9 mouse cellular contexts compared by ENCODE assay signal in the genomic region with DNA sequence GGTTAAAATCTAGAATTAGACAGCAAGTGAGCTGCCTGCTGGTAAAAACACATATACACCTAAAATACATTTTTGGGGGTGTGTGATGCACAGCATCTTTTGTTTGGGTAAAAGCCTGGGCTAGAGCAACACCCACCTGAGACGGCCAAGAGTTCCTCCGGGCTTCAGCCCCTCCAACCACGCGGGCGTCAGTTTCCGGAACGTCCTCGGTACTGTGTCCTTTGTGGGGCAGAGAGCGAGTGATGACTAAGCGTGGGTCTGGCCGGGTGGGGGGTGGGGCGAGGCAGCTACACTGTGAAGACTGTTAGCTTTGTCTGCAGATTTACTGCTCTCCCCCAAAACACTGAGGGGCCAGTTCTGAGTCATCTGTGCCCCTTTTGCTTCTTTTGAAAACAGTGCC. TPM values are rescaled to one million over a fixed set of nuclear protein-coding genes. Genes with fewer than 3 reads are reported as not detected.
DNase-seq lines count a peak whose midpoint lies in the region; ATAC-seq and TF ChIP-seq lines count a peak whose summit lies in the region.
"Had no signal": no experiment of that assay in that cellular context is flagged by ENCODE, and none has a peak within 500 bp of the region (broad histone marks: within the 10 kb centered on the region; RNA-seq: fewer than 3 reads in every experiment).

No protein-coding gene starts in this region.

- TF ChIP-seq POLR2A in cerebellum, adult 2 months (IDR thresholded peaks at IDR 0.05; ENCODE audit: borderline replicate concordance, insufficient read depth, low read length) = no peak

- no peak for TF ChIP-seq CTCF in cerebellum, adult 2 months (IDR thresholded peaks at IDR 0.05; ENCODE audit: borderline replicate concordance, insufficient read depth, low read depth, low read length)
- TF ChIP-seq CTCF in hindbrain, postnatal 0 days (IDR thresholded peaks at IDR 0.05; ENCODE audit: low read depth) = no peak

- H3K27ac ChIP-seq in neural tube, embryonic 11.5 days (ENCODE audit: low read depth, low read length) = no peak overlapping the region
- H3K27ac ChIP-seq in liver, embryonic 16.5 days (ENCODE audit: low read length) = no peak overlapping the region; the same call in 1 of the 2 replicates
- H3K27ac ChIP-seq in cerebellum, adult 2 months (ENCODE audit: insufficient read depth, low read length) = no peak overlapping the region
- H3K27ac ChIP-seq in hindbrain, postnatal 0 days = no peak overlapping the region
- H3K27ac ChIP-seq: limb, embryonic 12.5 days had no signal

- no peak for ATAC-seq in neural tube, embryonic 11.5 days (ENCODE audit: insufficient read depth, low FRiP score, low TSS enrichment)
- peak; percentile 45 for ATAC-seq in liver, embryonic 16.5 days (ENCODE audit: low read depth)
- ATAC-seq in hindbrain, postnatal 0 days = no peak

- 47% methylated on average over 12 of the region's 12 CpGs for WGBS in neural tube, embryonic 11.5 days
- 12% methylated on average over 12 of the region's 12 CpGs for WGBS in liver, embryonic 16.5 days (ENCODE audit: insufficient replicate concordance)
- 59% methylated on average over 12 of the region's 12 CpGs for WGBS in cerebellum, adult 2 months
- WGBS in hindbrain, postnatal 0 days = 65% methylated on average over 12 of the region's 12 CpGs

- no peak overlapping the region for H3K4me3 ChIP-seq in neural tube, embryonic 11.5 days (ENCODE audit: low read depth, low read length)
- peak overlapping the region; percentile 35 for H3K4me3 ChIP-seq in liver, embryonic 16.5 days (ENCODE audit: low read depth, low read length)
- no peak overlapping the region for H3K4me3 ChIP-seq in cerebellum, adult 2 months (replicated peaks; ENCODE audit: insufficient read depth, low read depth, low read length)
- H3K4me3 ChIP-seq in hindbrain, postnatal 0 days (ENCODE audit: low read length) = no peak overlapping the region
- H3K4me3 ChIP-seq: limb, embryonic 12.5 days had no signal

- no peak overlapping the region for H3K4me2 ChIP-seq in neural tube, embryonic 11.5 days (ENCODE audit: low read depth)
- peak overlapping the region; percentile 13 for H3K4me2 ChIP-seq in liver, embryonic 16.5 days (ENCODE audit: low read depth, low read length)
- H3K4me2 ChIP-seq in hindbrain, postnatal 0 days (ENCODE audit: low read depth, low read length) = no peak overlapping the region
- H3K4me2 ChIP-seq: limb, embryonic 12.5 days had no signal

- peak overlapping the region; percentile 26 for H3K9ac ChIP-seq in neural tube, embryonic 11.5 days (ENCODE audit: low read length)
- H3K9ac ChIP-seq in liver, embryonic 16.5 days (ENCODE audit: low read depth, low read length) = peak overlapping the region; percentile 36
- H3K9ac ChIP-seq in hindbrain, postnatal 0 days (replicated peaks; ENCODE audit: low read length) = no peak overlapping the region
- H3K9ac ChIP-seq: limb, embryonic 12.5 days had no signal

- no peaks in the 10 kb centered on the region; the same call in 1 of the 2 replicates for H3K9me3 ChIP-seq in neural tube, embryonic 11.5 days (ENCODE audit: control insufficient read depth, low read length)
- H3K9me3 ChIP-seq in liver, embryonic 16.5 days (replicated peaks; ENCODE audit: control insufficient read depth, low read length) = no peaks in the 10 kb centered on the region
- H3K9me3 ChIP-seq in hindbrain, postnatal 0 days (ENCODE audit: low read length) = peaks cover 8% of the 10 kb centered on the region; the same call in 1 of the 2 replicates

- no peaks in the 10 kb centered on the region for H3K36me3 ChIP-seq in neural tube, embryonic 11.5 days (ENCODE audit: control insufficient read depth, insufficient read depth, low read length)
- no peaks in the 10 kb centered on the region for H3K36me3 ChIP-seq in liver, embryonic 16.5 days (ENCODE audit: control insufficient read depth, insufficient read depth)
- H3K36me3 ChIP-seq in hindbrain, postnatal 0 days (ENCODE audit: insufficient read depth, low read length) = no peaks in the 10 kb centered on the region
- H3K36me3 ChIP-seq: limb, embryonic 12.5 days had no signal

- no peak for DNase-seq in neural tube, embryonic 11.5 days (ENCODE audit: low spot score)
- DNase-seq in neural tube, embryonic 10.5 days (ENCODE audit: extremely low spot score, low spot score) = no peak
- peak; percentile 81 for DNase-seq in adrenal gland, postnatal 36 days
- peak; percentile 43 for DNase-seq in thymus, postnatal 4 days
- no peak for DNase-seq in kidney, adult 11 months
- no peak for DNase-seq in cerebellum, adult 2 months
- no peak for DNase-seq in hindbrain, postnatal 0 days (ENCODE audit: low spot score)

- peaks cover 8% of the 10 kb centered on the region for H3K4me1 ChIP-seq in neural tube, embryonic 11.5 days (ENCODE audit: control insufficient read depth, insufficient read depth, low read length)
- peaks cover 33% of the 10 kb centered on the region for H3K4me1 ChIP-seq in liver, embryonic 16.5 days (ENCODE audit: control insufficient read depth, low read depth, low read length)
- H3K4me1 ChIP-seq in cerebellum, adult 2 months (ENCODE audit: control insufficient read depth, insufficient read depth, low read length) = no peaks in the 10 kb centered on the region
- H3K4me1 ChIP-seq in hindbrain, postnatal 0 days (ENCODE audit: insufficient read depth, low read length) = no peaks in the 10 kb centered on the region

- H3K27me3 ChIP-seq in neural tube, embryonic 11.5 days (ENCODE audit: control insufficient read depth, insufficient read depth, low read length) = no peaks in the 10 kb centered on the region
- H3K27me3 ChIP-seq in liver, embryonic 16.5 days (ENCODE audit: control insufficient read depth, insufficient read depth, low read depth, low read length) = no peaks in the 10 kb centered on the region
- H3K27me3 ChIP-seq in cerebellum, adult 2 months (ENCODE audit: control insufficient read depth, insufficient read depth, low read length) = no peaks in the 10 kb centered on the region
- H3K27me3 ChIP-seq in hindbrain, postnatal 0 days (ENCODE audit: insufficient read depth, low read length) = no peaks in the 10 kb centered on the region

RNA-seq across cellular contexts. Expression of a gene that starts 0.7 kb away (rescaled TPM):
- 1.3 and 4.7 TPM in 2 replicates for polyA plus RNA-seq in neural tube, embryonic 11.5 days (2014; fragmentation: Nextera tagmentation; extraction: Ambion mirVana)
- total RNA-seq in adrenal gland, postnatal 36 days (2021) = 10 to 100 TPM; 60.2 to 64.9 TPM
- 20.3 and 30.0 TPM in 2 replicates for polyA plus RNA-seq in liver, embryonic 16.5 days (2015; fragmentation: Nextera tagmentation; extraction: Ambion mirVana)
- polyA plus RNA-seq in cerebellum, adult 2 months (2012; rRNA removed) = 6.5 and 8.3 TPM in 2 replicates
- 1.8 and 4.7 TPM in 2 replicates for total RNA-seq in hindbrain, postnatal 0 days (2014; rRNA removed)
- polyA plus RNA-seq in hindbrain, postnatal 0 days (2015; fragmentation: Nextera tagmentation; extraction: Ambion mirVana) = 2.4 and 3.1 TPM in 2 replicates

RNA-seq across cellular contexts. Expression of a gene that starts 17.6 kb away (rescaled TPM):
- polyA plus RNA-seq in neural tube, embryonic 11.5 days (2014; fragmentation: Nextera tagmentation; extraction: Ambion mirVana) = 3.6 and 5.1 TPM in 2 replicates
- total RNA-seq in adrenal gland, postnatal 36 days (2021) = 1 to 10 TPM; 1.8 to 3.2 TPM
- 18.0 and 20.6 TPM in 2 replicates for polyA plus RNA-seq in liver, embryonic 16.5 days (2015; fragmentation: Nextera tagmentation; extraction: Ambion mirVana)
- 3.0 and 4.1 TPM in 2 replicates for polyA plus RNA-seq in cerebellum, adult 2 months (2012; rRNA removed)
- 0.61 and 0.63 TPM in 2 replicates for total RNA-seq in hindbrain, postnatal 0 days (2014; rRNA removed)
- 1.1 and 1.4 TPM in 2 replicates for polyA plus RNA-seq in hindbrain, postnatal 0 days (2015; fragmentation: Nextera tagmentation; extraction: Ambion mirVana)

RNA-seq across cellular contexts. Expression of a gene that starts 42.2 kb away (rescaled TPM):
- 0.11 TPM in 1 of 2 replicates, not detected in the other for polyA plus RNA-seq in neural tube, embryonic 11.5 days (2014; fragmentation: Nextera tagmentation; extraction: Ambion mirVana)
- 1 to 10 TPM; 4.1 to 5.9 TPM for total RNA-seq in adrenal gland, postnatal 36 days (2021)
- 1.8 TPM in 2 replicates for polyA plus RNA-seq in liver, embryonic 16.5 days (2015; fragmentation: Nextera tagmentation; extraction: Ambion mirVana)
- polyA plus RNA-seq in cerebellum, adult 2 months (2012; rRNA removed) = 9.0 and 13.1 TPM in 2 replicates
- total RNA-seq in hindbrain, postnatal 0 days (2014; rRNA removed) = 0.25 and 0.37 TPM in 2 replicates
- polyA plus RNA-seq in hindbrain, postnatal 0 days (2015; fragmentation: Nextera tagmentation; extraction: Ambion mirVana) = 0.34 TPM in 2 replicates

RNA-seq across cellular contexts. Expression of a gene that starts 50.2 kb away (rescaled TPM):
- polyA plus RNA-seq in neural tube, embryonic 11.5 days (2014; fragmentation: Nextera tagmentation; extraction: Ambion mirVana) = 3.7 and 3.8 TPM in 2 replicates
- 10 to 100 TPM; 37.5 to 49.6 TPM for total RNA-seq in adrenal gland, postnatal 36 days (2021)
- 9.1 and 9.3 TPM in 2 replicates for polyA plus RNA-seq in liver, embryonic 16.5 days (2015; fragmentation: Nextera tagmentation; extraction: Ambion mirVana)
- polyA plus RNA-seq in cerebellum, adult 2 months (2012; rRNA removed) = 3.3 and 3.7 TPM in 2 replicates
- 2.7 and 5.8 TPM in 2 replicates for total RNA-seq in hindbrain, postnatal 0 days (2014; rRNA removed)
- 3.3 and 4.3 TPM in 2 replicates for polyA plus RNA-seq in hindbrain, postnatal 0 days (2015; fragmentation: Nextera tagmentation; extraction: Ambion mirVana)

Comparison
In these comparisons a context has a peak if more than half of its experiments do, and no peak if none do; other contexts are left out.
1. DNase-seq: peak in adrenal gland, postnatal 36 days (2 of 2) and thymus, postnatal 4 days (single experiment); none in neural tube, embryonic 11.5 days (single experiment), neural tube, embryonic 10.5 days (single experiment), kidney, adult 11 months (single experiment), cerebellum, adult 2 months (0 of 2) and hindbrain, postnatal 0 days (single experiment).